Mouse (Mus musculus) T-helper 1 cell (primary cell): ENCODE data around the gene Nuf2.

Source experiments
- in situ Hi-C: fragments of 300-600 bp; cut with MboI, MseI; formaldehyde crosslinking; loops from one replicate; pipeline ENCODE4 v1.15.1; 2025; ENCODE audit warnings: high pct_unique_total_duplicates

Gene Nuf2

DNA sequence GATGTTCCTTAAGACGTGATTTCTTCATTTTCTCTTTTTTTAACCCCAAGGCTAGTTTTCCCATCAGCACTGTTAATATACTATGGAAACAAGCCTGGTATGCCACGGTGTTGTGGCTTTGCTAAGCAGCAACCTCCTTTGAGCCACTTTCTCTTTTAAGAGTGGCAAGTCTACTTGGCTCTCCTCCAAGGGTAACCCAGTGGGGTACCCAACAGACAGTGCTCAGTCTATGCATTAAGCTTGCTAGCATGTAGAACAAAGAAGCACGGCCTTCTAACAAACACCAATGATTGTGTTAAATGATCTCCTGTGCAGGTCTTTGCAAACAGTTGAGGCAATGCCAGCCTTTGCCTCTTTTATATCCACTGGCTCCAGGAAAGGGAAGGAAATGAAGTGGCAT lies 60.1 kb downstream of the Nuf2 start:
- in situ Hi-C loops = no loop called here

DNA sequence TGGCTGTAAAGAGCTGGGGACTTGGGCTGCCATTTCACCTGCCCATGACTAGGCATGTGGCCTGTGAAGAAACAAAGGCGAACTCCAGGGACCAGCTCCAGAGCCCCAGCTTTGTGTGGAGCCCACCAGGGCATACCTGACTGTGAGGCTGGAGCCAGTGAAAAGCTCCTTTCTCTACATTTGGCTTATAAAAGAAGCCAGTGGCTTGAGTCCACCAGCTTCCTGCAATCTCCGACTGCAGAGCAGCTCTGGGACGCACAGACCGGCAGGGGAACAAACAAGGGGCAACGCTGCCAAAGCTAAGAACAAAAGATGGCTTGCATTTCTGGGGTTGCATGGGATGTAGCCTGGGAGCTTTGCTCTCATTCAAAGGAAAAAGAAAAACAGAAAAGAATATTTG lies 63.5 kb downstream of the Nuf2 start:
- in situ Hi-C loops = no loop called here

DNA sequence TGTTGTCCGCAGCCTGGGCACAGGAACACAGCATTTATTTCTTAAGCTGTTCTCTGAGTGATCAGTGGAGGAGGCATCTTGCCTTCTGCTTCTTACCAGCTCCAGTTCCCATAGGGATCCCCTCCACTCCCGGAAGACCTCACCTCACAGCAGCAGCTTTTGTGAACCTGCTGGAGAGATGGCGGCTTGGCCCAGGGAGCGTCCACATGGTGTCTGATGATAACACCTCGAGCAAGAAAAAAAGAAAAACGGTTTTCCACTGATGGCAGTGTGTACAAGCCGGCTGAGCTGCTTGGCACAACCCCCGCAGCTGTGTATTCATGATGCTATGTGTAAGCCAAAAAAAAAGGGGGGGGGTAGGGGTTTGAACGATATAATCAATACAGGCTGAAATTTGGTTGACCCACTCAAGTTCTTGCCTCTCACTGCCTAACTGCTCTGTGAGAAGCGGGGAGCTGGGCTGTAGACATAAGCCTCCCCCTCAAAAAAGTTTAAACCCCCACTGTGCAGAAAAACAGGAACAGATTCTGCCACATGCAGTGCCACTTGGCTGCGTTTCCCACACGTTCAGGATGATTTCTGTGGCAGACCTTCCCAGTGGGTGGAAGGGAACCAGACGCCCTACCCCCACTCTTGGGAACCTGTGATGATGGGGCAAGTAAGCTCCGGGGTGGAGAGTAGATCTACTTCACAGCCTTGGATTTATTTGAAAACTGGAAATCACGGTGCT lies 68.7 kb downstream of the Nuf2 start:
- in situ Hi-C loops = no loop called here

DNA sequence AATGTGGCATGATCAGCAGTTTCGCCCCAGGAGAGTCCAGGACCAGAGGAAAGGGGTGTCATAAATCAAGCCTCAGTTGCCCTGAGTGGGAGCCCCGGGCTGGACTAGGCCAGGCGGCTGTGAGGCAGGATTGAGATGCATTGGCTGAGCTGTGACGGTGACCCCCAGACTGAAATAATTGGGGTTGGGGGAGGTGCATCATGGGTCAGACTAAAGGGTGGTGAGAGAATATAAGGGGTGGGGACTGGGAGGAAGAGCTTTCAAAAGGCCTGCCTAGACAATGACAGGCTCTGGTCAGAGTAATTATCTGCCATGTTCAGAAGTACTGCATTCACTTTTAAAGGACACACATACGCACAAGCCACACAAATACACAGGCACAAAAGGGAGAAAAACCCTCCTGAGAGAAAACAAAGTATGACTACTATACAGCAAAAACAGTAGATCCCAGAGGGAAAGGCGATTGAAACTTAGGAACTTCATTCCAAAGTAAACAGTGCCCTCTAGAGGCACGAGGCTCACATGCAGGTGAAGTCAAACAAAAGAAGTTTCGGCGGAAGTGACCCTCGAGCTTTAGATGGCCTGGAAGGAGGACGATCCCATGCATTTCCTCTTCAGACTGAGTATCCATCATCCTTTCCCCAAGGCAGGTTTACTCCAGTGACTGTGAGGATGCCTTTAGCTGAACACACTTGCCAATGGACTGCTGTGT lies 72.0 kb downstream of the Nuf2 start:
- in situ Hi-C loops = no loop called here
